Mouse (Mus musculus) spleen, postnatal 36 days (tissue): Measurements from ENCODE around the gene Obox3.
"Not testable (repeated sequence)": the region's sequence is repeated elsewhere in the genome, so short reads cannot be mapped to it uniquely, and the experiment has no call there.

Experiments
- DNase-seq, 2 experiments: peaks; one replicate each; pipeline ENCODE4 v3.0.0; 2022; ENCODE audit warnings: low spot score in 2 of 2, mixed read lengths in 1 of 2

Gene Obox3

DNA sequence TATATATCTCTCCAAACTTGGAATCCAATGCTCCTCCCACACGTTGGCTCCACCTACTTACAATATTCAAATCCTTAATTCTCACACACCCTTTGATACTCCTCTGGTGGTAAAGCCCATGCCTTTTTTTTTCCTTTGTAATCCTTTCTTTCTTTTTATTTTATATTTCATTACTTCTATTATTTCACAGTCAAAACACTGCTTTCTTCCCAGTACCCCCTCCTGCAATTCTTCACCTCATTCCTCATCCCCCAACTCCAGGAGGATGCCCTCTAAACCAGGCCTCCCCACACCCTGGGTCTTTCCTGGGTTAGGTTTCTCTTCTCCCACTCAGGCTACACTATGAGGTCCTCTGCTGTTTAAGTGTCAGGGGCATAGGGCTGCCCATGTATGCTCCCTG is at the start of gene Obox3:
Gene Obox3 (minus strand): TSS at position 101 of the 400 bp plus-strand sequence.
- DNase-seq: not testable (repeated sequence)

- DNase-seq: not testable (repeated sequence)
Measured at GRCm38 (mm10) chr7:15509411-15509810, 130.3 kb downstream of the Obox3 start.
